Mouse (Mus musculus) megakaryocyte, embryonic 14.5 days (primary cell): ENCODE data around the gene Agtr2. TPM values are rescaled to one million over a fixed set of nuclear protein-coding genes. Genes with fewer than 3 reads are reported as not detected.
"Not testable (repeated sequence)": the region's sequence is repeated elsewhere in the genome, so short reads cannot be mapped to it uniquely, and the experiment has no call there.

ENCODE experiments used
- H3K27me3 ChIP-seq: replicated peaks from 2 replicates; pipeline ENCODE3; 2012; ENCODE audit warnings: inconsistent platforms
- H3K36me3 ChIP-seq: replicated peaks from 2 replicates; pipeline ENCODE3; 2012; ENCODE audit warnings: low read length, inconsistent platforms, mixed read lengths
- H3K4me1 ChIP-seq: 2 replicates; pipeline ENCODE4 v1.6.1; 2012; ENCODE audit warnings: inconsistent platforms
- H3K4me3 ChIP-seq: replicated peaks from 2 replicates; pipeline ENCODE3; 2012; ENCODE audit warnings: moderate library complexity, mild to moderate bottlenecking, inconsistent platforms
- H3K9me3 ChIP-seq: 2 replicates; pipeline ENCODE4 v1.6.1; 2012; ENCODE audit warnings: inconsistent platforms
- FLI1 ChIP-seq: IDR thresholded peaks from 2 replicates; pipeline ENCODE4 v1.6.1; 2012; ENCODE audit warnings: low read length, inconsistent platforms, mixed read lengths
- GATA1 ChIP-seq: IDR thresholded peaks from 3 replicates; pipeline ENCODE4 v1.6.1; 2012; ENCODE audit warnings: mixed read lengths, low read length, inconsistent platforms, borderline replicate concordance
- polyA plus RNA-seq: library from polyadenylated mRNA; stranded (reverse); fragments of >175 nt; gene quantifications from 2 replicates; pipeline ENCODE4 v1.2.3, GENCODE M21; 2012; ENCODE audit warnings: low replicate concordance; ENCODE audit not compliant: insufficient read depth

Gene Agtr2
- polyA plus RNA-seq: not detected in 2 replicates

DNA sequence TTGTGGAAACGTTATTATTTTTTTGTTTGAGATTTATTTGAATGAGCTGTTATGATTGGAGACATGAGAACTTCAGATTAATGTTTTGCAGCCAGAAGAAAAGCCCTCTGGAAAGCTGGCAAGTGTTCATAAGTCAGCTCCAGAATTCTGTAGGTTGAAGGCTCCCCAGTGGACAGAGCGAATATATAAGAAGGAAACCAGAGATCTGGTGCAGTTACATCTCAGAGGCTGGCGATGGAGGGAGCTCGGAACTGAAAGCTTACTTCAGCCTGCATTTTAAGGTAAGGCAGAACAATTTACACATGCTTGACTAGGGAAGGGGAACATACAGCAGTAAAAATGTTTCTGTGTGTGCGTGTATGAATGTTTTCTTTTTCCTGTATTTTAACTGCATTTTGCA lies at the start of gene Agtr2:
Agtr2 (plus strand) TSS at position 131 of the 400 bp plus-strand sequence.
- Histone ChIP-seq H3K9me3 (no peaks in the 10 kb centered on the region), H3K27me3 (no peaks in the 10 kb centered on the region), H3K36me3 (no peaks in the 10 kb centered on the region), H3K4me1 (no peaks in the 10 kb centered on the region), H3K4me3 (no peak within 1 kb of the TSS)
- no peak for TF ChIP-seq FLI1
- no peak for TF ChIP-seq GATA1

- Histone ChIP-seq H3K4me3 (no peak overlapping the region), H3K27me3 (no peaks in the 10 kb centered on the region), H3K9me3 (no peaks in the 10 kb centered on the region), H3K4me1 (no peaks in the 10 kb centered on the region), H3K36me3 (no peaks in the 10 kb centered on the region)
- TF ChIP-seq FLI1 (no peak), GATA1 (no peak)
Observed at GRCm38 (mm10) chrX:21452519-21452918, 31.8 kb upstream of the Agtr2 start.

GRCm38 (mm10) chrX:21488111-21488510 lies 3.8 kb downstream of the Agtr2 start:
- Histone ChIP-seq H3K27me3 (no peaks in the 10 kb centered on the region), H3K9me3 (no peaks in the 10 kb centered on the region), H3K4me1 (no peaks in the 10 kb centered on the region), H3K4me3 (no peak overlapping the region), H3K36me3 (no peaks in the 10 kb centered on the region)
- TF ChIP-seq GATA1: no peak
- no peak for TF ChIP-seq FLI1

GRCm38 (mm10) chrX:21500242-21500641 lies 15.9 kb downstream of the Agtr2 start:
- H3K36me3 ChIP-seq: no peaks in the 10 kb centered on the region
- H3K4me1 ChIP-seq: no peaks in the 10 kb centered on the region
- no peak overlapping the region for H3K4me3 ChIP-seq
- H3K27me3 ChIP-seq: peaks cover 4% of the 10 kb centered on the region
- TF ChIP-seq FLI1 (no peak), GATA1 (no peak)
- peaks cover 7% of the 10 kb centered on the region for H3K9me3 ChIP-seq

DNA sequence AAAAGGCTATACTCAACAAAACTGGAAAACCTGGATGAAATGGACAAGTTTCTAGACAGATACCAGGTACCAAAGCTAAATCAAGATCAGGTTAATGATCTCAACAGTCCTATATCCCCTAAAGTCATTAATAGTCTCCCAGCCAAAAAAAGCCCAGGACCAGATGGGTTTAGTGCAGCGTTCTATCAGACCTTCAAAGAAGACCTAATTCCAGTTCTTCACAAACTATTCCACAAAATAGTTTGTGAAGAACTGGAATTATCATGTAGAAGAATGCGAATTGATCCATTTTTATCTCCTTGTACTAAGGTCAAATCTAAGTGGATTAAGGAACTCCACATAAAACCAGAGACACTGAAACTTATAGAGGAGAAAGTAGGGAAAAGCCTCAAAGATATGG lies 23.0 kb downstream of the Agtr2 start:
- not testable (repeated sequence) for H3K36me3 ChIP-seq, H3K4me3 ChIP-seq, H3K4me1 ChIP-seq, H3K27me3 ChIP-seq, H3K9me3 ChIP-seq

GRCm38 (mm10) chrX:21522590-21522989 lies 38.2 kb downstream of the Agtr2 start:
- H3K9me3 ChIP-seq: no peaks in the 10 kb centered on the region
- no peaks in the 10 kb centered on the region for H3K4me1 ChIP-seq
- no peak overlapping the region for H3K4me3 ChIP-seq
- H3K36me3 ChIP-seq: no peaks in the 10 kb centered on the region
- TF ChIP-seq FLI1 (no peak), GATA1 (no peak)
- H3K27me3 ChIP-seq: no peaks in the 10 kb centered on the region

Other genes with a start within 250 kb of the Agtr2 start
- not detected in 2 replicates for gene Slc6a14, start 230.4 kb downstream of the Agtr2 start, polyA plus RNA-seq